Mouse (Mus musculus): ENCODE measurements around the gene Ube2q1.

The Ube2q1 gene

GRCm38 (mm10) chr3:89821548-89822480 lies 48.4 kb downstream of the Ube2q1 start:
- no peak for DNase-seq (ENCODE audit: low read depth)

- peak; percentile 41 for DNase-seq (ENCODE audit: low read depth)
Observed at GRCm38 (mm10) chr3:89823594-89823993, 50.2 kb downstream of the Ube2q1 start.

- DNase-seq (ENCODE audit: low read depth): no peak
Observed at GRCm38 (mm10) chr3:89826295-89826694, 52.9 kb downstream of the Ube2q1 start.

GRCm38 (mm10) chr3:89830815-89831591 lies 57.6 kb downstream of the Ube2q1 start, which contains the start of gene She:
Gene She (plus strand): TSS chr3:89831370.
- DNase-seq (ENCODE audit: low read depth): no peak

All from 416B (cell line).